Mouse (Mus musculus) spleen, adult 2 months (tissue): ENCODE results near the gene Stk39. TPM values are rescaled to one million over a fixed set of nuclear protein-coding genes. Genes with fewer than 3 reads are reported as not detected.

Experiments used
- DNase-seq, 2 experiments: peaks; one replicate each; pipeline versions ENCODE4 v3.0.0 to v3.0.0-alpha.2; 2012 to 2021; ENCODE audit warnings: low spot score in 2 of 2, low read depth in 1 of 2
- H3K27ac ChIP-seq: fragments of 200-500 bp; 2 replicates; pipeline ENCODE4 v1.5.1; 2012; ENCODE audit warnings: low read length, inconsistent platforms; ENCODE audit not compliant: insufficient read depth
- H3K27me3 ChIP-seq: fragments of 200-500 bp; 2 replicates; pipeline ENCODE4 v1.6.1; 2012; ENCODE audit warnings: mild to moderate bottlenecking, moderate library complexity, low read length, inconsistent platforms; ENCODE audit not compliant: control insufficient read depth, insufficient read depth
- H3K36me3 ChIP-seq: fragments of 200-500 bp; 2 replicates; pipeline ENCODE4 v1.6.1; 2012; ENCODE audit warnings: mild to moderate bottlenecking, low read length, inconsistent platforms; ENCODE audit not compliant: control insufficient read depth, insufficient read depth
- H3K4me1 ChIP-seq: fragments of 200-500 bp; 2 replicates; pipeline ENCODE4 v1.6.1; 2011; ENCODE audit warnings: inconsistent platforms; ENCODE audit not compliant: control insufficient read depth, insufficient read depth, insufficient read length
- H3K4me3 ChIP-seq: fragments of 200-500 bp; 2 replicates; pipeline ENCODE4 v1.5.1; 2011; ENCODE audit warnings: mild to moderate bottlenecking, inconsistent platforms; ENCODE audit not compliant: insufficient read depth, insufficient read length; ENCODE audit errors: extremely low read depth
- CTCF ChIP-seq: fragments of 200-500 bp; IDR thresholded peaks from 2 replicates; pipeline ENCODE4 v1.5.1; 2011; ENCODE audit warnings: mild to moderate bottlenecking, inconsistent platforms; ENCODE audit not compliant: insufficient read depth, insufficient read length, insufficient replicate concordance; ENCODE audit errors: extremely low read depth
- POLR2A ChIP-seq: fragments of 200-500 bp; IDR thresholded peaks from 2 replicates; pipeline ENCODE4 v1.6.1; 2011; ENCODE audit warnings: low read depth, low read length, inconsistent platforms
- WGBS: fragments of 180-500 bp; shearing (Covaris S2); methylation state at CpG from one replicate; pipeline ENCODE4 v1.1.7; 2018; 5-methylcytosine and 5-hydroxymethylcytosine counted together
- polyA plus RNA-seq: library from polyadenylated mRNA; depleted of rRNA; stranded (reverse); fragments of >200 nt; gene quantifications from 2 replicates; pipeline ENCODE4 v1.2.3, GENCODE M21; 2012

Stk39 gene
- polyA plus RNA-seq, 1 experiment = 3.8 TPM

DNA sequence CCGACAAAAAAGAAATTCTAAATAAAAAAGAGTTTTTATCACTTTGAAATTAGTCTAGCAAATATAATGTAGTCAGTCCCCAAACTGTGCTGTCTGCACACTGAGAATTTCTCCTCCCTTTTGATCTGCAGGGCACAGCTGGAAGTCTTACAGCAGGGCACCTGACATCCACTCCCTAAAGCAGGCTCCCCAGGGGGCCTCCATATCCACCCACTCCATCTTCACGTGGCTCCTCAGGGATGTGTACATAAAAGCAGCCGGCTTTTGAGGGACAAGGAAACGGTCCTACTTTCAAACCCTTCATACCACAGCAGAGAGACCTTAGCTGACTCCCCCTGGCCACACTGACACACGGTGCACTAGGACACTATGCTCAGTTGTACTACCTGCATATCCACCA is 180.2 kb downstream of the Stk39 start:
- no peak for DNase-seq
- Histone ChIP-seq H3K4me1 (no peaks in the 10 kb centered on the region), H3K27me3 (no peaks in the 10 kb centered on the region), H3K36me3 (no peaks in the 10 kb centered on the region), H3K27ac (no peak overlapping the region), H3K4me3 (no peak overlapping the region)
- TF ChIP-seq CTCF (no peak), POLR2A (no peak)
- WGBS = 78% methylated on average over 5 of the region's 5 CpGs

DNA sequence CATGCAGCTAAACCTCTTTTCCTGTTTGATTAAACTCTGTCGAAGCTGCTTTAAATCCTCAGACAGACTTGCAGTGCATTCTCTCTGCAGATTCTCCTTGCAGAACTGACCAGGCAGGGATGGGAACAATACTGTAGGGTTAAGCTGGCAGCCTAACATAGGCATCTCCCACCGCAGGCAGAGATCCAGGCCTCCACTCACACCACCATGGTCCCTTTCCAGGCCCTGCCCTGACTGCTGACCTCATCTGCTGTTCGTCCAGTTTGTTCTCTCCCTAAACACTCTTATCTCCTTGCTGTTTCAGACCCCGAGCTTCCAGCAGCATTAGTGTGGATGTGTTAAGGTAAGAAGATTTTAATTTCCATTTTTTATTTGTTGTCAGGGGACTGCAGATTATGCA is 182.1 kb downstream of the Stk39 start:
- no peak for TF ChIP-seq CTCF
- TF ChIP-seq POLR2A = no peak
- 69% methylated on average over 4 of the region's 4 CpGs for WGBS

DNA sequence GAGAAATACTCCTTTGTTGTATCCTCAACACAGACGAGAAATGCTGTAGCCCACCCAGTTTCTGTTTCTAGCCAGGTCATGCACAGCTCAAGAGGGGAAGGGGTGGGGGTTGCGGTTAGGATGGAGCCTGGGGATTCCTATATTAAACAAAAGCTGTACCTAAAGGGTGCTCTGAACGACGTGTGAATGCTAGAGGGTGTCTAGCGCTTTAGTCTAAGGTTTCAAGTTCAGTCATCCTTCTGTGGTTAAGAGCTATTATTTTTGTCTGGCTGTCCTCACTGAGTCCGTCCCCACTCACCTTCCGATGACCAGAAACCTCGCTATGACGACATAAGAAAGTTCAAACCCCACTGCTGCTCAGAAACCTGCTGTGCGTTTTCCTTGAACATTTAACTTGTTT is 182.9 kb downstream of the Stk39 start:
- TF ChIP-seq POLR2A (no peak), CTCF (no peak)
- no peaks in the 10 kb centered on the region for H3K36me3 ChIP-seq
- 86% methylated on average over 10 of the region's 10 CpGs for WGBS
- H3K27me3 ChIP-seq = no peaks in the 10 kb centered on the region
- DNase-seq = no peak
- no peak overlapping the region for H3K4me3 ChIP-seq
- H3K4me1 ChIP-seq = no peaks in the 10 kb centered on the region
- no peak overlapping the region for H3K27ac ChIP-seq

More for the DNA sequence above, 182.1 kb downstream of the Stk39 start:
- no peak for DNase-seq
- no peaks in the 10 kb centered on the region for H3K4me1 ChIP-seq
- no peak overlapping the region for H3K4me3 ChIP-seq
- no peaks in the 10 kb centered on the region for H3K27me3 ChIP-seq
- no peaks in the 10 kb centered on the region for H3K36me3 ChIP-seq
- H3K27ac ChIP-seq = no peak overlapping the region

DNA sequence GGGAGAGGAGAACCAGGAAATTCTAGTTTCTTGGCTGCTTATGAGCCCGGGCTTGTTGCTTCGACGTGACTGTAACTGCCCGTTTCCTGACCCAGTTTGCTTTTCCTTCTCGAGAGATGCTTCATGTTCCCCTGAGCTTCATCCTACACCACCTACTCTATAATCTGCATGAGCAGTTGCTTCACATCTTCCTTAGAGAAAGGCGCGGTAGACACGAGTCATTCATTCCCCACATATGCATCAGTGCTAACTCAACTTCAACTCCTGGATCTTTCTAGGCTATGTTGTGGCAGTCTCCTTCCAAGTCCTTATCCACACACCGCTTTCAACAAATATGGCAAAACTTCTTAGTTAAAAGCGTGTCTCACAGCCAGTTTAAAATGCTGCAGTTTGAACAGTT is 184.0 kb downstream of the Stk39 start:
- Histone ChIP-seq H3K27me3 (no peaks in the 10 kb centered on the region), H3K36me3 (no peaks in the 10 kb centered on the region), H3K4me3 (no peak overlapping the region), H3K4me1 (no peaks in the 10 kb centered on the region), H3K27ac (no peak overlapping the region)
- WGBS = 91% methylated on average over 10 of the region's 10 CpGs
- no peak for DNase-seq
- TF ChIP-seq CTCF (no peak), POLR2A (no peak)

DNA sequence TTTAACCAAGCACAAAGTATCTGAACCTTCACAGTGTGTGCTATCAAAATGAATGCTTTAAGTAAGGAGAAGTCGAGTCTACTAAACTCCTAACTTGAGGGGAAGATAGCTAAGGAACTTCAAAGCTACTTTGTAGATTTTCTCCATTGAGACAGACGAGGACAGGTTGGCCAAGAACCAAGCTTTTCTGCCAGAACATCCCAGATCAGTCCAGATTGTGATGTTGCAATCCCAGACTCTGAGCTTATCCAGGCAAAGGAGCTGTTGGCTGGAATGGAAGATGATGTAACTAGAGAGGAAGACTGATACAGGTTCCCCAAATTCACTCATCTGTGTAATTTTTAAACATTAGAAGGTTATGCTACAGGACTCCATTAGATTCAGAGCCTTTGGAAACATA is 187.7 kb downstream of the Stk39 start:
- Histone ChIP-seq H3K27ac (no peak overlapping the region), H3K4me3 (no peak overlapping the region), H3K4me1 (no peaks in the 10 kb centered on the region), H3K36me3 (no peaks in the 10 kb centered on the region), H3K27me3 (no peaks in the 10 kb centered on the region)
- 75% methylated on average over 2 of the region's 2 CpGs for WGBS
- no peak for TF ChIP-seq CTCF
- TF ChIP-seq POLR2A = no peak
- DNase-seq = no peak

DNA sequence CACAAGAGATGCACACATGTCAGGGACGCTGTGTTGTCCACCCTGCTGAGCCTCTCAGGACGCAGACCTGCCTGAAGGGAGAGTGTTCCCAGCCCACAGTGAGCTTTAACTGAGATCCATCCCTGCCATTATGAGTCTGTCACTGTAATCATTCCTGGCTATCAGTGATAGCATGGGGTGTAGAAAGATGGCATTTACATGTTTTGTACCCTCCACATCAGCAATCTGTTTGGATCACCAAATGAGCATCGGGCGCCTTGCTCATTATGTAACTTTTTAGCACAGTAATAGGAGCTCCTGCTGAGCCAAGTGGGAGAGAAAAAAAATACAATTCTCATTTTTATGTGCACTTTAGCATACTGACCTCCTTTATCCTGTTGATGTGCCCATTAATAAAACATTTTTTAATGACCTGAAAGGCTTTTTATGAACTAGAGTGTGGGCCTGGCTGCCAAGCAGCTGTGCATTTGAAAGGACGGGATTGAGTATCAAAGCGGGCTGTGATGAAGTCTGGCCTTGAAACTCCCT is 189.0 kb downstream of the Stk39 start:
- Histone ChIP-seq H3K4me3 (no peak overlapping the region), H3K4me1 (no peaks in the 10 kb centered on the region), H3K27me3 (no peaks in the 10 kb centered on the region), H3K27ac (no peak overlapping the region), H3K36me3 (no peaks in the 10 kb centered on the region)
- no peak for DNase-seq
- TF ChIP-seq POLR2A (no peak), CTCF (no peak)
- 95% methylated on average over 6 of the region's 6 CpGs for WGBS

DNA sequence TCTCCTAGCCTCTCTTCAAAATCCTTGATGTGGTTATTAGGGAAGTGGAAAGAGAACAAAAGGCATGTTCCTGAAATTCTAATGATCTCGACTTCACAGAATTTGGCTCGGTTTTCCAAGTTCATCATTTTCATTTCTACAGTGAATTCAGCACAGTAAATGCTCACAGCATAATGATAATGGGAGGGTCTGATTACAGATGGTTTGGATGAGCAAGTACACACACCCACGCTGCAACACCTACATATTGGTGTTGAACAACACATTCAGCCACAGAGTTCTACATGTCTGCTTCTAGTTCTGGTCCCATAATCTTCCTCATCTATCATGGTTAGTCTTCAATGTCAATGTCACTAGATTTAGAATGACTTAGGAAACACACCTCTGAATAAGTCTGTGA is 190.5 kb downstream of the Stk39 start:
- Histone ChIP-seq H3K27me3 (no peaks in the 10 kb centered on the region), H3K27ac (no peak overlapping the region), H3K4me3 (no peak overlapping the region), H3K4me1 (no peaks in the 10 kb centered on the region), H3K36me3 (no peaks in the 10 kb centered on the region)
- DNase-seq = no peak
- TF ChIP-seq CTCF (no peak), POLR2A (no peak)
- 85% methylated on average over 3 of the region's 3 CpGs for WGBS
